Mouse (Mus musculus): Measurements from ENCODE around the gene Olfr1087.
"Not testable (repeated sequence)": the region's sequence is repeated elsewhere in the genome, so short reads cannot be mapped to it uniquely, and the experiment has no call there.

- not testable (repeated sequence) for TF ChIP-seq CTCF (IDR thresholded peaks at IDR 0.05; ENCODE audit: borderline replicate concordance, insufficient read depth, low read depth, low read length); POLR2A (IDR thresholded peaks at IDR 0.05; ENCODE audit: borderline replicate concordance, insufficient read depth, low read length)
Measured at GRCm38 (mm10) chr2:86639625-86640024, 58.6 kb downstream of the Olfr1087 start, which contains the start of gene Olfr1084.

Data from cerebellum, adult 2 months (tissue).